Mouse (Mus musculus) kidney, adult 8-10 months (tissue): ENCODE results near the gene Tubb2a.

Experiments
- DNase-seq, 2 experiments: peaks; one replicate each; pipeline ENCODE4 v3.0.0; 2022

Tubb2a gene

GRCm38 (mm10) chr13:34047526-34047925 lies 30.3 kb downstream of the Tubb2a start:
- DNase-seq, result no peak

- peak; percentile 92 for DNase-seq
Observed at GRCm38 (mm10) chr13:34046421-34047012, 31.3 kb downstream of the Tubb2a start.

GRCm38 (mm10) chr13:34045511-34046249 lies 32.1 kb downstream of the Tubb2a start:
- DNase-seq, result peak; percentile 82 to 91

GRCm38 (mm10) chr13:34043716-34044393 lies 34.0 kb downstream of the Tubb2a start:
- no peak for DNase-seq

- no peak for DNase-seq
Observed at GRCm38 (mm10) chr13:34040091-34040490, 37.7 kb downstream of the Tubb2a start.

- peak; percentile 70 to 87 for DNase-seq
Observed at GRCm38 (mm10) chr13:34038901-34039341, 38.9 kb downstream of the Tubb2a start.

GRCm38 (mm10) chr13:34038056-34038432 lies 39.8 kb downstream of the Tubb2a start:
- DNase-seq, result no peak

GRCm38 (mm10) chr13:34037172-34038055 lies 40.4 kb downstream of the Tubb2a start, which contains the start of gene Bphl:
TSS of gene Bphl (plus strand) at chr13:34037597.
- peak; percentile 95 to 96 for DNase-seq

- DNase-seq, result no peak
Observed at GRCm38 (mm10) chr13:34036726-34037125, 41.1 kb downstream of the Tubb2a start.

GRCm38 (mm10) chr13:34035424-34035823 lies 42.4 kb downstream of the Tubb2a start:
- no peak for DNase-seq

- DNase-seq, result no peak
Observed at GRCm38 (mm10) chr13:34032041-34032440, 45.8 kb downstream of the Tubb2a start.
